Mouse (Mus musculus) bone marrow, adult 2 months (tissue): ENCODE data around the gene Ptprt.
A peak's percentile ranks its signal among the peaks of the same experiment; 100 is the strongest.

Experiments used
- CTCF ChIP-seq: fragments of 200-500 bp; IDR thresholded peaks from 2 replicates; pipeline ENCODE4 v1.5.1; 2011; ENCODE audit warnings: low read length, control low read depth; ENCODE audit not compliant: control insufficient read depth, insufficient read depth
- POLR2A ChIP-seq: fragments of 200-500 bp; IDR thresholded peaks from 2 replicates; pipeline ENCODE4 v1.6.1; 2011; ENCODE audit warnings: low read depth, mild to moderate bottlenecking, control low read depth, low read length, borderline replicate concordance; ENCODE audit not compliant: control insufficient read depth

- TF ChIP-seq POLR2A (no peak), CTCF (peak; percentile 43; the same call in 1 of the 2 replicates)
Observed at GRCm38 (mm10) chr2:162682674-162683073, 21.7 kb upstream of the Ptprt start.
